In the genomic region with DNA sequence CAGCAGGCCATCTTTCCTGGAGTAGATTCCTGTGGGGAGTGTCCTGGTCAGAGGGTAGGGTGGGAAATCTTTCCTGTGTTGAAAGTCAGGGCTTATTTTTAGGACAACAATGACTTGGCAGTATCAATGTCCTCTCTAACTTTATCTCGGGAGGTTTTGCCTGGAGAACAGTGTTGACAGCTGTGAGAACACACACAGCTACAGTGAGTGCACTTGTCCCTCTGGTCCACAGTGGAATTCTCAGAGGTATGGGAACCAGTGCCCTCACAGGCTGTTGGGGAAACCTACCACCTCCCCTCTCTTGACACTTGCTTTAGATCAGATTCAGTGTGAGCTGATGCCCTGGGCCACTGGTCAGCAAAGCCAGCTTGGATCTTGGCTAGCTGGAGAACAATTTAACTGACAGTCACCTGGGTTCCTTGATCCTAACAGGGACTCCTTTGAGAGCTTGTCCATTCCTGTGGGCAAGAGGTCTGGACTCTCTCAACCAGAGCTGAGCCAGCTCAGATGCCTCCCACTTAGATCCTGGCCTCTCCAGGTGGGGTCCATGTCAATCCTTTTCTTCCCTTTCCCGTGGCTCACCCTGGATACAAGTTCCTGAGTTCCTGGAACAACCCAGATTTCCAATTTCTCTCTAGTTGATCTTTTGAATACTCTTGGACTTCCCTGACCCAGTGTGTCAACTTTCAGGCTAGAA, we compare ENCODE assay signal across 11 mouse cellular contexts.
DNase-seq lines count a peak whose midpoint lies in the region; ATAC-seq and TF ChIP-seq lines count a peak whose summit lies in the region.
"Had no signal": no experiment of that assay in that cellular context is flagged by ENCODE, and none has a peak within 500 bp of the region (broad histone marks: within the 10 kb centered on the region; RNA-seq: fewer than 3 reads in every experiment).

No protein-coding gene starts in this region.

- 5% methylated on average over 2 of the region's 2 CpGs for WGBS in heart, embryonic 14.5 days
- 53% methylated on average over 2 of the region's 2 CpGs for WGBS in lung, embryonic 14.5 days

- H3K9ac ChIP-seq in heart, embryonic 14.5 days (ENCODE audit: low read length): no peak overlapping the region
- H3K9ac ChIP-seq in lung, embryonic 14.5 days: no peak overlapping the region
- H3K9ac ChIP-seq: hindbrain, embryonic 14.5 days had no signal

- peak overlapping the region; percentile 21 for H3K4me2 ChIP-seq in heart, embryonic 14.5 days (ENCODE audit: low read length)
- H3K4me2 ChIP-seq in lung, embryonic 14.5 days: no peak overlapping the region
- H3K4me2 ChIP-seq: hindbrain, embryonic 14.5 days had no signal

- peak overlapping the region; percentile 71 for H3K27ac ChIP-seq in bone marrow macrophage, adult 2 months (ENCODE audit: insufficient read depth, low read depth, low read length)
- H3K27ac ChIP-seq in heart, embryonic 14.5 days (replicated peaks in 1 of 2; ENCODE audit: control insufficient read depth in 1 of 2, insufficient read depth in 1 of 2, low read depth in 2 of 2, low read length in 2 of 2): peak overlapping the region; percentile 31 to 75; a peak in 3 of 4 replicates
- no peak overlapping the region for H3K27ac ChIP-seq in lung, embryonic 14.5 days (ENCODE audit: low read depth)
- H3K27ac ChIP-seq: hindbrain, embryonic 14.5 days had no signal

- peaks cover 81% of the 10 kb centered on the region for H3K4me1 ChIP-seq in bone marrow macrophage, adult 2 months (ENCODE audit: control insufficient read depth, insufficient read depth, low read length)
- peaks cover 15 to 25% of the 10 kb centered on the region in 2 experiments for H3K4me1 ChIP-seq in heart, embryonic 14.5 days (ENCODE audit: control insufficient read depth in 2 of 2, insufficient read depth in 2 of 2, low read length in 2 of 2)
- H3K4me1 ChIP-seq in lung, embryonic 14.5 days (ENCODE audit: insufficient read depth): no peaks in the 10 kb centered on the region

- DNase-seq in 3T3-L1 (ENCODE audit: low read depth, low spot score) (peak; percentile 34), MN1 (ENCODE audit: low spot score) (no peak)
- no peak for DNase-seq in lung, embryonic 14.5 days
- DNase-seq in cerebellum, postnatal 4 days (ENCODE audit: low spot score in 2 of 2): no peak
- no peak for DNase-seq in urinary bladder, postnatal 4 days (ENCODE audit: low spot score in 2 of 2)
- DNase-seq: cerebellum, adult 8-10 months; spleen, adult 18-20 months had no signal

- H3K36me3 ChIP-seq in heart, embryonic 14.5 days (ENCODE audit: control insufficient read depth, insufficient read depth, low read length): no peaks in the 10 kb centered on the region
- no peaks in the 10 kb centered on the region for H3K36me3 ChIP-seq in lung, embryonic 14.5 days (ENCODE audit: insufficient read depth)
- H3K36me3 ChIP-seq: forebrain, embryonic 10.5 days had no signal

- no peak overlapping the region for H3K4me3 ChIP-seq in bone marrow macrophage, adult 2 months (ENCODE audit: insufficient read depth, low read length)
- H3K4me3 ChIP-seq in heart, embryonic 14.5 days (ENCODE audit: control insufficient read depth in 1 of 2, insufficient read depth in 1 of 2, low read depth in 1 of 2, low read length in 2 of 2): no peak overlapping the region
- H3K4me3 ChIP-seq in lung, embryonic 14.5 days (ENCODE audit: low read depth, low read length): no peak overlapping the region
- H3K4me3 ChIP-seq: forebrain, embryonic 10.5 days had no signal

- no peak for TF ChIP-seq CTCF in bone marrow macrophage, adult 2 months (IDR thresholded peaks at IDR 0.05; ENCODE audit: low read depth, low read length)
- TF ChIP-seq CTCF in lung, embryonic 14.5 days (IDR thresholded peaks at IDR 0.05; ENCODE audit: low read depth): no peak

- no peak for TF ChIP-seq POLR2A in bone marrow macrophage, adult 2 months (IDR thresholded peaks at IDR 0.05; ENCODE audit: borderline replicate concordance, low read depth, low read length)

- ATAC-seq in heart, embryonic 14.5 days (ENCODE audit: insufficient number of reproducible peaks, insufficient read depth, low FRiP score, low read depth): peak; percentile 90
- ATAC-seq in lung, embryonic 14.5 days (ENCODE audit: insufficient read depth): peak; percentile 35; the same call in 1 of the 2 replicates

- H3K27me3 ChIP-seq in heart, embryonic 14.5 days (ENCODE audit: control insufficient read depth, insufficient read depth, low read length): peaks cover 13% of the 10 kb centered on the region
- no peaks in the 10 kb centered on the region for H3K27me3 ChIP-seq in lung, embryonic 14.5 days (ENCODE audit: insufficient read depth, low read length)

- no peaks in the 10 kb centered on the region for H3K9me3 ChIP-seq in heart, embryonic 14.5 days (ENCODE audit: control insufficient read depth, low read length)
- no peaks in the 10 kb centered on the region for H3K9me3 ChIP-seq in lung, embryonic 14.5 days (ENCODE audit: low read depth, low read length)
- H3K9me3 ChIP-seq: forebrain, embryonic 10.5 days had no signal
